Comparison of ENCODE assay signal across 8 mouse cellular contexts in the genomic region with DNA sequence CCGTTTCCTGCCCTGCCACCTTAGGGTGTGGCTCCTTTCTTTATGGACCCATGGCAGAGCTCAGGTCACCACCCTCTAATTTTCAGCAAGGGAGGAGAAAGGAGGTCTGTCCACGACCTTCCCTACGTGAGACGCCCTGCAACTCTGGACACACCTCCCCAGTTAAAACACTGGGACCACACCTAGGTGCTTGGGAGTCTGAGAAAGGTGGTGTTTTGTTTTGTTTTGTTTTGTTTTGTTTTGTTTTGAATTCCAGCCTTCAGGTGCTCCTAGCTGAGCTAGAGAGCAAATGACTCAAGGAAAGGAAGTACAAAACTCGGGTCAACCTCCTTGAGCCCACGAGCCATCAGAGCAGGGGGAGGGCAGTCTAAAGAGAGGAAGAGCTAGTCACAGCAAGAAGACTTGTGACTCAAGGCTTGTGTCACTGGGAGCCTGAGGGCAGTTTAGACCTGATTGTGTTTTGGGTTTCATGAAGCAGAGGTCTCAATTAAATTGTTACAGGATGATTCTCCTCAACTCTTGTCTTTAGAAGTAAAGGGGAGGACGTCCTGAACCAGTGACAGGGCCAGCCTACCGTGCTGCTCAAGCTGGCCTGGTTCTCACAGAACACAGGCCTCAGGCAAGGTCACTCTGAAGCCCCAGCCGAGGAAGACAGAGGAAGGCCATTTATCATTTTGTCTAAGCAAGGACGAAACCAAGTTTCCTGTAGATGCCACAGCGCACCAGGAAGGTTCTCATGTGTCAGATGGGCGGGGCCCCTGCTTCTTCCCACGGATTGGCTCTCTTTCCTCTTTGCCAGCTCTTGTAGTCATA. TPM values are rescaled to one million over a fixed set of nuclear protein-coding genes. Genes with fewer than 3 reads are reported as not detected.
DNase-seq lines count a peak whose midpoint lies in the region; ATAC-seq and TF ChIP-seq lines count a peak whose summit lies in the region.

No protein-coding gene starts in this region.

- peaks cover 35% of the 10 kb centered on the region for H3K4me1 ChIP-seq in small intestine, adult 2 months (ENCODE audit: control insufficient read depth, insufficient read depth, insufficient read length, low read length)

- TF ChIP-seq CTCF in small intestine, adult 2 months (IDR thresholded peaks at IDR 0.05; ENCODE audit: extremely low read depth, insufficient read length, insufficient replicate concordance, low read depth, low read length): no peak

- H3K27me3 ChIP-seq in small intestine, adult 2 months (ENCODE audit: control insufficient read depth, insufficient read depth, low read length): no peaks in the 10 kb centered on the region

- peak overlapping the region; percentile 67 for H3K27ac ChIP-seq in small intestine, adult 2 months (ENCODE audit: insufficient read depth, low read depth, low read length)

- intact Hi-C loops in left cerebral cortex, postnatal 36 days (cut with DNase I): no loop called here

- WGBS in small intestine, adult 2 months: 41% methylated on average over 13 of the region's 13 CpGs

- no peak overlapping the region for H3K4me3 ChIP-seq in small intestine, adult 2 months (ENCODE audit: low read depth, low read length)

- TF ChIP-seq POLR2A in small intestine, adult 2 months (IDR thresholded peaks at IDR 0.05; ENCODE audit: low read depth, low read length): no peak

- DNase-seq in ovary, postnatal 36 days (ENCODE audit: low spot score): peak; percentile 41
- DNase-seq in ovary, postnatal 10 days (ENCODE audit: low spot score): no peak
- DNase-seq in embryo, embryonic 10.5 days (ENCODE audit: low spot score): peak; percentile 87
- peak; percentile 70 to 82 for DNase-seq in kidney, postnatal 25 days
- DNase-seq in left cerebral cortex, postnatal 36 days (ENCODE audit: low spot score in 2 of 2): no peak
- no peak for DNase-seq in gastrocnemius, adult 18-20 months (ENCODE audit: low spot score)

- ATAC-seq in monocyte, adult 5-6 weeks (replicated peaks; ENCODE audit: insufficient number of reproducible peaks, low FRiP score, low TSS enrichment, poor library complexity, severe bottlenecking): no peak

- H3K36me3 ChIP-seq in small intestine, adult 2 months (ENCODE audit: control insufficient read depth, insufficient read depth, low read length): no peaks in the 10 kb centered on the region

RNA-seq across cellular contexts. Expression of gene Myo1e, which starts 50.3 kb away (rescaled TPM):
- polyA plus RNA-seq in small intestine, adult 2 months (2012; rRNA removed): 7.1 and 19.5 TPM in 2 replicates
- 10 to 100 TPM; 14.6 to 14.7 TPM for total RNA-seq in left cerebral cortex, postnatal 36 days (2021)
- 14.9 to 33.2 TPM (median 17.7 TPM) in 3 replicates for total RNA-seq in monocyte, adult 5-6 weeks (2017)
- total RNA-seq in gastrocnemius, adult 18-20 months (2021): 1 to 10 TPM; 6.8 to 8.7 TPM

Comparison
In these comparisons a context has a peak if more than half of its experiments do, and no peak if none do; other contexts are left out.
1. DNase-seq: peak in ovary, postnatal 36 days (single experiment), embryo, embryonic 10.5 days (single experiment) and kidney, postnatal 25 days (2 of 2); none in ovary, postnatal 10 days (single experiment), left cerebral cortex, postnatal 36 days (0 of 2) and gastrocnemius, adult 18-20 months (single experiment).